Mouse (Mus musculus): ENCODE measurements around the gene BC067074. TPM values are rescaled to one million over a fixed set of nuclear protein-coding genes. Genes with fewer than 3 reads are reported as not detected.

The BC067074 gene
- polyA plus RNA-seq, 1 experiment from 2014 or later, result 5.9 TPM

GRCm38 (mm10) chr13:113267204-113267603 is 25.8 kb upstream of the BC067074 start:
- no peak overlapping the region for H3K9ac ChIP-seq (ENCODE audit: low read length)
- ATAC-seq (ENCODE audit: low read depth), result no peak
- H3K36me3 ChIP-seq (ENCODE audit: control insufficient read depth, insufficient read depth, low read length), result no peaks in the 10 kb centered on the region
- H3K4me2 ChIP-seq (ENCODE audit: low read depth, low read length), result no peak overlapping the region
- no peaks in the 10 kb centered on the region for H3K9me3 ChIP-seq (ENCODE audit: control insufficient read depth, low read length)
- 69% methylated on average over 3 of the region's 3 CpGs for WGBS
- H3K4me1 ChIP-seq (replicated peaks; ENCODE audit: control insufficient read depth, insufficient read depth, low read length), result peaks cover 12% of the 10 kb centered on the region
- no peaks in the 10 kb centered on the region for H3K27me3 ChIP-seq (ENCODE audit: control insufficient read depth, insufficient read depth, low read depth, low read length)
- H3K4me3 ChIP-seq (ENCODE audit: low read length), result no peak overlapping the region
- H3K27ac ChIP-seq (ENCODE audit: low read length), result no peak overlapping the region

GRCm38 (mm10) chr13:113269777-113270776 is 22.9 kb upstream of the BC067074 start:
- Histone ChIP-seq H3K27me3 (ENCODE audit: control insufficient read depth, insufficient read depth, low read depth, low read length) (no peaks in the 10 kb centered on the region), H3K9ac (ENCODE audit: low read length) (no peak overlapping the region), H3K4me2 (ENCODE audit: low read depth, low read length) (no peak overlapping the region), H3K4me1 (replicated peaks; ENCODE audit: control insufficient read depth, insufficient read depth, low read length) (peaks cover 7% of the 10 kb centered on the region), H3K27ac (ENCODE audit: low read length) (no peak overlapping the region), H3K4me3 (ENCODE audit: low read length) (no peak overlapping the region), H3K36me3 (ENCODE audit: control insufficient read depth, insufficient read depth, low read length) (no peaks in the 10 kb centered on the region), H3K9me3 (ENCODE audit: control insufficient read depth, low read length) (no peaks in the 10 kb centered on the region)
- ATAC-seq (ENCODE audit: low read depth), result peak; percentile 76
- WGBS, result 55% methylated on average over 18 of the region's 18 CpGs

- H3K9me3 ChIP-seq (ENCODE audit: control insufficient read depth, low read length), result no peaks in the 10 kb centered on the region
- 85% methylated on average over 8 of the region's 8 CpGs for WGBS
- H3K4me2 ChIP-seq (ENCODE audit: low read depth, low read length), result no peak overlapping the region
- no peak overlapping the region for H3K27ac ChIP-seq (ENCODE audit: low read length)
- no peaks in the 10 kb centered on the region for H3K36me3 ChIP-seq (ENCODE audit: control insufficient read depth, insufficient read depth, low read length)
- no peaks in the 10 kb centered on the region for H3K27me3 ChIP-seq (ENCODE audit: control insufficient read depth, insufficient read depth, low read depth, low read length)
- H3K9ac ChIP-seq (ENCODE audit: low read length), result no peak overlapping the region
- no peak for ATAC-seq (ENCODE audit: low read depth)
- peaks cover 4% of the 10 kb centered on the region for H3K4me1 ChIP-seq (replicated peaks; ENCODE audit: control insufficient read depth, insufficient read depth, low read length)
- no peak overlapping the region for H3K4me3 ChIP-seq (ENCODE audit: low read length)
These were observed 21.8 kb upstream of the BC067074 start for GRCm38 (mm10) chr13:113271189-113271588.

- H3K27ac ChIP-seq (ENCODE audit: low read length), result no peak overlapping the region
These were observed 5.8 kb upstream of the BC067074 start for GRCm38 (mm10) chr13:113287141-113287540.

GRCm38 (mm10) chr13:113288210-113289197 is 4.5 kb upstream of the BC067074 start:
- 0 out of 2 replicates have a peak, but pooled peaks cover 2% of the 10 kb centered on the region for H3K4me1 ChIP-seq (replicated peaks; ENCODE audit: control insufficient read depth, insufficient read depth, low read length)
- no peak overlapping the region for H3K9ac ChIP-seq (ENCODE audit: low read length)
- H3K36me3 ChIP-seq (ENCODE audit: control insufficient read depth, insufficient read depth, low read length), result no peaks in the 10 kb centered on the region
- no peaks in the 10 kb centered on the region for H3K9me3 ChIP-seq (ENCODE audit: control insufficient read depth, low read length)
- H3K27ac ChIP-seq (ENCODE audit: low read length), result no peak overlapping the region
- 74% methylated on average over 7 of the region's 7 CpGs for WGBS
- no peak overlapping the region for H3K4me3 ChIP-seq (ENCODE audit: low read length)
- no peaks in the 10 kb centered on the region; the same call in 1 of the 2 replicates for H3K27me3 ChIP-seq (ENCODE audit: control insufficient read depth, insufficient read depth, low read depth, low read length)
- H3K4me2 ChIP-seq (ENCODE audit: low read depth, low read length), result no peak overlapping the region
- ATAC-seq (ENCODE audit: low read depth), result no peak

More at GRCm38 (mm10) chr13:113287141-113287540, 5.8 kb upstream of the BC067074 start:
- H3K4me2 ChIP-seq (ENCODE audit: low read depth, low read length), result no peak overlapping the region
- no peak for ATAC-seq (ENCODE audit: low read depth)
- no peak overlapping the region for H3K4me3 ChIP-seq (ENCODE audit: low read length)
- H3K4me1 ChIP-seq (replicated peaks; ENCODE audit: control insufficient read depth, insufficient read depth, low read length), result no peaks in the 10 kb centered on the region
- H3K27me3 ChIP-seq (ENCODE audit: control insufficient read depth, insufficient read depth, low read depth, low read length), result no peaks in the 10 kb centered on the region
- H3K9ac ChIP-seq (ENCODE audit: low read length), result no peak overlapping the region
- no peaks in the 10 kb centered on the region for H3K36me3 ChIP-seq (ENCODE audit: control insufficient read depth, insufficient read depth, low read length)
- no peaks in the 10 kb centered on the region for H3K9me3 ChIP-seq (ENCODE audit: control insufficient read depth, low read length)
- WGBS, result 72% methylated on average over 7 of the region's 7 CpGs

- no peak overlapping the region for H3K4me2 ChIP-seq (ENCODE audit: low read depth, low read length)
- ATAC-seq (ENCODE audit: low read depth), result no peak
- peaks cover 10% of the 10 kb centered on the region; the same call in 1 of the 2 replicates for H3K4me1 ChIP-seq (replicated peaks; ENCODE audit: control insufficient read depth, insufficient read depth, low read length)
- no peaks in the 10 kb centered on the region for H3K9me3 ChIP-seq (ENCODE audit: control insufficient read depth, low read length)
- 73% methylated on average over 4 of the region's 4 CpGs for WGBS
- no peak overlapping the region for H3K4me3 ChIP-seq (ENCODE audit: low read length)
- H3K27ac ChIP-seq (ENCODE audit: low read length), result no peak overlapping the region
- H3K27me3 ChIP-seq (ENCODE audit: control insufficient read depth, insufficient read depth, low read depth, low read length), result no peaks in the 10 kb centered on the region; the same call in 1 of the 2 replicates
- no peak overlapping the region for H3K9ac ChIP-seq (ENCODE audit: low read length)
- H3K36me3 ChIP-seq (ENCODE audit: control insufficient read depth, insufficient read depth, low read length), result no peaks in the 10 kb centered on the region
These were observed 3.2 kb upstream of the BC067074 start for GRCm38 (mm10) chr13:113289760-113290159.

GRCm38 (mm10) chr13:113292001-113292400 is 958 bp upstream of the BC067074 start:
- no peaks in the 10 kb centered on the region for H3K36me3 ChIP-seq (ENCODE audit: control insufficient read depth, insufficient read depth, low read length)
- no peak overlapping the region for H3K9ac ChIP-seq (ENCODE audit: low read length)
- WGBS, result 85% methylated on average over 8 of the region's 8 CpGs
- no peaks in the 10 kb centered on the region; the same call in 1 of the 2 replicates for H3K27me3 ChIP-seq (ENCODE audit: control insufficient read depth, insufficient read depth, low read depth, low read length)
- ATAC-seq (ENCODE audit: low read depth), result no peak
- no peak overlapping the region for H3K4me2 ChIP-seq (ENCODE audit: low read depth, low read length)
- no peak overlapping the region for H3K27ac ChIP-seq (ENCODE audit: low read length)
- H3K4me1 ChIP-seq (replicated peaks; ENCODE audit: control insufficient read depth, insufficient read depth, low read length), result peaks cover 10% of the 10 kb centered on the region; the same call in 1 of the 2 replicates
- H3K9me3 ChIP-seq (ENCODE audit: control insufficient read depth, low read length), result no peaks in the 10 kb centered on the region
- no peak overlapping the region for H3K4me3 ChIP-seq (ENCODE audit: low read length)

- ATAC-seq (ENCODE audit: low read depth), result no peak
These were observed 911 bp downstream of the BC067074 start for GRCm38 (mm10) chr13:113293707-113294432.

More at GRCm38 (mm10) chr13:113293707-113294432, 911 bp downstream of the BC067074 start:
- Histone ChIP-seq H3K4me3 (ENCODE audit: low read length) (peak overlapping the region; percentile 71), H3K4me1 (replicated peaks; ENCODE audit: control insufficient read depth, insufficient read depth, low read length) (peaks cover 10% of the 10 kb centered on the region; the same call in 1 of the 2 replicates), H3K36me3 (ENCODE audit: control insufficient read depth, insufficient read depth, low read length) (no peaks in the 10 kb centered on the region), H3K27ac (ENCODE audit: low read length) (peak overlapping the region; percentile 16; the same call in 1 of the 2 replicates), H3K9ac (ENCODE audit: low read length) (peak overlapping the region; percentile 88), H3K4me2 (ENCODE audit: low read depth, low read length) (peak overlapping the region; percentile 89), H3K9me3 (ENCODE audit: control insufficient read depth, low read length) (no peaks in the 10 kb centered on the region), H3K27me3 (ENCODE audit: control insufficient read depth, insufficient read depth, low read depth, low read length) (no peaks in the 10 kb centered on the region; the same call in 1 of the 2 replicates)
- 52% methylated on average over 11 of the region's 11 CpGs for WGBS

Data from lung, embryonic 16.5 days (tissue).